Mouse (Mus musculus): Measurements from ENCODE around the gene Pard6a.

GRCm38 (mm10) chr8:105694051-105694799 lies 6.7 kb upstream of the Pard6a start:
- TF ChIP-seq POLR2A (IDR thresholded peaks at IDR 0.05; ENCODE audit: control insufficient read depth, extremely low read depth, insufficient read depth, low read length, poor library complexity) (no peak), CTCF (IDR thresholded peaks at IDR 0.05; ENCODE audit: borderline replicate concordance, control insufficient read depth, extremely low read depth, insufficient read depth, low read length, poor library complexity) (no peak)
